Mouse (Mus musculus): ENCODE data around the gene Fam71e1. TPM values are rescaled to one million over a fixed set of nuclear protein-coding genes. Genes with fewer than 3 reads are reported as not detected.

The Fam71e1 gene
- polyA plus RNA-seq, 1 experiment, result 0.16 TPM

DNA sequence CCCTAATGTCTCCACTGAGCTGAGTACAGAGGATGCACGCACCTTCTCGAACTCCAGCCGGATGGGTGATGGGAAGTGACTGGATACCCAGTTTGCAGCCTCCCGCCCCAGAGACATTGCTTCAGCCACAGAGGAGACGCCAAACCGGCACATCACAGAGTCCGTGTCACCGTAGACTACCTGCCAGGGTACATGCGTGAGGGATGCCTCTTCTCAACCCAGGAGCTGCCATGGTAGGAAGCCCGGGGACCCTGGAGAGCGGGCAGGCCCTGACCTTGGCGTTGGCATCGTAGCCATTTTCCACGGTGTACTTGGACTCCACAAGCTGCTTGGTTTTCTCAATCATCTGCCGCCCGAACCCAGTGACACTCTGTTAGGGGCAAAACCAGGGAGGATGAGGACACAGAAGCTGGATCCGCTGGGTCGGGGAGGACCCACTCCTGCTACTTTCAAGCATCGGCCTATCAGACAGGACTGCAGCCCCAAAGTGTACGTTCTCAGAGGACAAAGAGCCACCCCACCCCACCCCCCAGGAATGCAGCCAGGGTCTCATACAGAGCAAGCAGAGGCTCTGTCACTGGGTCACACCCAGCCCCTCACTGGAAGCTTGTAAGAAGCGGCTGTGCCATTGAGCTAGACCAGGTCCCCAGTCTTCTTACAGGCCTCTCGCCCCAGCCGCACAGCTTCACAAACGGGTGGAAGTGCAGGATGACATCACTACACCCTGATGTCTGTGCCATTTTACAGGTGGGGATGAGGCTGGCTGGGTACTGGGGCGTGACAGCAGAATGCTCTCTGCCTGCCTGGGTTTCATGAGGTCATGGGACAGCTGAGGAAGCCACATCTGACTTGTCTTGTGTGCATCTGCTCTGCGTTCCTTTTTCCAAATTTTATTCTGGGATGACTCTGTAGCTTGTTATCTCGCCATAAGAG, 39.5 kb downstream of the Fam71e1 start:
- no peak overlapping the region for H3K4me3 ChIP-seq (replicated peaks)
- peaks cover 14% of the 10 kb centered on the region for H3K4me1 ChIP-seq (ENCODE audit: control insufficient read depth)
- H3K27me3 ChIP-seq (ENCODE audit: control insufficient read depth), result no peaks in the 10 kb centered on the region
- peaks cover 92% of the 10 kb centered on the region for H3K36me3 ChIP-seq (ENCODE audit: control insufficient read depth)
- TF ChIP-seq GATA1 (IDR thresholded peaks at IDR 0.05; ENCODE audit: low read length) (no peak), TAL1 (IDR thresholded peaks at IDR 0.05; ENCODE audit: low read length) (no peak)
- H3K9me3 ChIP-seq (ENCODE audit: control insufficient read depth, low read length), result no peaks in the 10 kb centered on the region; the same call in 1 of the 2 replicates

- H3K4me1 ChIP-seq (ENCODE audit: control insufficient read depth), result peaks cover 14% of the 10 kb centered on the region
- H3K9me3 ChIP-seq (ENCODE audit: control insufficient read depth, low read length), result peaks cover 2% of the 10 kb centered on the region; the same call in 1 of the 2 replicates
- no peak overlapping the region for H3K4me3 ChIP-seq (replicated peaks)
- H3K36me3 ChIP-seq (ENCODE audit: control insufficient read depth), result peaks cover 99% of the 10 kb centered on the region
- H3K27me3 ChIP-seq (ENCODE audit: control insufficient read depth), result no peaks in the 10 kb centered on the region
- TF ChIP-seq GATA1 (IDR thresholded peaks at IDR 0.05; ENCODE audit: low read length) (no peak), TAL1 (IDR thresholded peaks at IDR 0.05; ENCODE audit: low read length) (no peak)
These were observed 40.2 kb downstream of the Fam71e1 start for GRCm38 (mm10) chr7:44536590-44536968.

DNA sequence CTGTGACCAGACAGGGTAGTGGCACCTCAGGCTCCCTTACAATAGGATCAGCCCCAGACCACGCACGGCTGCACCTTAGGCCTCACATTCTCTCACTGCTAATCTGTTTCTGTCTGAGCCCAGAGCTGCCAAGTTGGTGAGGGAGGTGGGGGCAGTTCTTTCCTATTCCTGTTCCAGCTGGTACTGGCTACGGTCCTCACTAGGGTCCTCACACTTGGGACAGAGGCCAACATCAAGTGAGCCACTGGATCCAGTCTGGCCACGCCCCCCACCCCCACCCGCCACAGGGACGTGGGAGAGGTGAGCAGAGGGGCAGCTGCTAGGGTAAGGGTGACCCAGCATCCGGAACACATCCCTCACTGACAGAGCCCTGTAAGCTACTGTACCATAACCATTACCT, 40.6 kb downstream of the Fam71e1 start:
- Histone ChIP-seq H3K36me3 (ENCODE audit: control insufficient read depth) (peaks cover 100% of the 10 kb centered on the region), H3K27me3 (ENCODE audit: control insufficient read depth) (no peaks in the 10 kb centered on the region), H3K4me1 (ENCODE audit: control insufficient read depth) (peaks cover 14% of the 10 kb centered on the region), H3K4me3 (replicated peaks) (no peak overlapping the region), H3K9me3 (ENCODE audit: control insufficient read depth, low read length) (peaks cover 2% of the 10 kb centered on the region; the same call in 1 of the 2 replicates)
- TF ChIP-seq GATA1 (IDR thresholded peaks at IDR 0.05; ENCODE audit: low read length) (no peak), TAL1 (IDR thresholded peaks at IDR 0.05; ENCODE audit: low read length) (no peak)

DNA sequence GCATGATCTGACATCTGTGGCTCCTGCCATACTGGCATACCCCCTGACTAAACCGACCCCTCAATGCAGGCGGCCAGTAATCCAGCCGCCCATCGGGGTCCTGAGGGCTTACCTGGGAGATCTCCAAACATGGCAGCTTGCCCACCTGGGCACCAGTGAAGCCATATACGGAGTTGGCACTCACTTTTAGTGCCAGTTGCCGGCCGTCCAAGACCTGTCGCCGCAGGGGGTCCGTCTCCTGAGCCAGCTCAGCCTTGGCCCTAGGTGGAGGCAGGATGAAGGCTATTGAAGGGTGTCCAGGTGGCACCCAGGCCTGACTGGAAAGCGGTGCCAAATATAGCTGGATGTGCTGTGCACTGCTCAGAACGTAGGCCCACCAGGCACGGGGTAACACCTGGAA, 41.1 kb downstream of the Fam71e1 start:
- Histone ChIP-seq H3K27me3 (ENCODE audit: control insufficient read depth) (no peaks in the 10 kb centered on the region), H3K4me3 (replicated peaks) (no peak overlapping the region), H3K36me3 (ENCODE audit: control insufficient read depth) (peaks cover 100% of the 10 kb centered on the region), H3K9me3 (ENCODE audit: control insufficient read depth, low read length) (peaks cover 2% of the 10 kb centered on the region; the same call in 1 of the 2 replicates), H3K4me1 (ENCODE audit: control insufficient read depth) (peaks cover 12% of the 10 kb centered on the region)
- TF ChIP-seq GATA1 (IDR thresholded peaks at IDR 0.05; ENCODE audit: low read length) (no peak), TAL1 (IDR thresholded peaks at IDR 0.05; ENCODE audit: low read length) (no peak)

GRCm38 (mm10) chr7:44538756-44539624, 42.6 kb downstream of the Fam71e1 start:
- Histone ChIP-seq H3K9me3 (ENCODE audit: control insufficient read depth, low read length) (peaks cover 2% of the 10 kb centered on the region; the same call in 1 of the 2 replicates), H3K36me3 (ENCODE audit: control insufficient read depth) (peaks cover 100% of the 10 kb centered on the region), H3K4me1 (ENCODE audit: control insufficient read depth) (no peaks in the 10 kb centered on the region), H3K4me3 (replicated peaks) (no peak overlapping the region), H3K27me3 (ENCODE audit: control insufficient read depth) (no peaks in the 10 kb centered on the region)
- TF ChIP-seq TAL1 (IDR thresholded peaks at IDR 0.05; ENCODE audit: low read length) (no peak), GATA1 (IDR thresholded peaks at IDR 0.05; ENCODE audit: low read length) (no peak)

DNA sequence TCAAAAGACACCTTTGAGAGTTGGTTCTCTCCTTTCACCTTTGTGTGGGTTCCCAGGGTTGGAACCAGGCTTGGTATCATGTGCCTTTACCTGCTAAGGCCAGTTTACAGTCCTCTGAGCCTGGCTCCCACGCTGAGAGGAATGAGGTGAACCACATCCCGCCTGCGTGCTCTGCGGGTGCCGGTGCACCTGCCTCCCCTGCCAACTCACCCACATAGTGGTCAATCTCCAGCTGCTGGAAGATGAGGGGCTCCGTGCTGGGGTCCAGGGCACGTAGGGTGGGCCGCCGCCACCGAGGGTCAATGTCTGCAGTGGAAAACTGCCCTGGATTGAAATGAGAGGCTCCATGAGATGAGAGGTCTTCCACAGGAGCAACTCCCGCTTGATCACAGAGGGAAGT, 46.2 kb downstream of the Fam71e1 start:
- TF ChIP-seq TAL1 (IDR thresholded peaks at IDR 0.05; ENCODE audit: low read length) (no peak), GATA1 (IDR thresholded peaks at IDR 0.05; ENCODE audit: low read length) (no peak)
- H3K36me3 ChIP-seq (ENCODE audit: control insufficient read depth), result peaks cover 93% of the 10 kb centered on the region

GRCm38 (mm10) chr7:44543071-44543470, 46.7 kb downstream of the Fam71e1 start:
- Histone ChIP-seq H3K4me3 (replicated peaks) (no peak overlapping the region), H3K9me3 (ENCODE audit: control insufficient read depth, low read length) (peaks cover 2% of the 10 kb centered on the region; the same call in 1 of the 2 replicates), H3K27me3 (ENCODE audit: control insufficient read depth) (no peaks in the 10 kb centered on the region), H3K36me3 (ENCODE audit: control insufficient read depth) (peaks cover 91% of the 10 kb centered on the region), H3K4me1 (ENCODE audit: control insufficient read depth) (peaks cover 20% of the 10 kb centered on the region)
- TF ChIP-seq GATA1 (IDR thresholded peaks at IDR 0.05; ENCODE audit: low read length) (no peak), TAL1 (IDR thresholded peaks at IDR 0.05; ENCODE audit: low read length) (no peak)

More for the DNA sequence above, 46.2 kb downstream of the Fam71e1 start:
- peaks cover 15% of the 10 kb centered on the region for H3K4me1 ChIP-seq (ENCODE audit: control insufficient read depth)
- no peak overlapping the region for H3K4me3 ChIP-seq (replicated peaks)
- no peaks in the 10 kb centered on the region for H3K27me3 ChIP-seq (ENCODE audit: control insufficient read depth)
- H3K9me3 ChIP-seq (ENCODE audit: control insufficient read depth, low read length), result peaks cover 2% of the 10 kb centered on the region; the same call in 1 of the 2 replicates

GRCm38 (mm10) chr7:44546274-44546673, 49.9 kb downstream of the Fam71e1 start:
- Histone ChIP-seq H3K27me3 (ENCODE audit: control insufficient read depth) (no peaks in the 10 kb centered on the region), H3K4me1 (ENCODE audit: control insufficient read depth) (peaks cover 36% of the 10 kb centered on the region), H3K4me3 (replicated peaks) (no peak overlapping the region), H3K36me3 (ENCODE audit: control insufficient read depth) (peaks cover 79% of the 10 kb centered on the region), H3K9me3 (ENCODE audit: control insufficient read depth, low read length) (peaks cover 4% of the 10 kb centered on the region)
- TF ChIP-seq GATA1 (IDR thresholded peaks at IDR 0.05; ENCODE audit: low read length) (no peak), TAL1 (IDR thresholded peaks at IDR 0.05; ENCODE audit: low read length) (no peak)

Data from erythroblast, embryonic 14.5 days (primary cell).